Mouse (Mus musculus): ENCODE data around the gene Mcub. TPM values are rescaled to one million over a fixed set of nuclear protein-coding genes. Genes with fewer than 3 reads are reported as not detected.

Mcub gene
- total and polyA plus RNA-seq, 2 experiments = 0.12 TPM; not detected in 1

DNA sequence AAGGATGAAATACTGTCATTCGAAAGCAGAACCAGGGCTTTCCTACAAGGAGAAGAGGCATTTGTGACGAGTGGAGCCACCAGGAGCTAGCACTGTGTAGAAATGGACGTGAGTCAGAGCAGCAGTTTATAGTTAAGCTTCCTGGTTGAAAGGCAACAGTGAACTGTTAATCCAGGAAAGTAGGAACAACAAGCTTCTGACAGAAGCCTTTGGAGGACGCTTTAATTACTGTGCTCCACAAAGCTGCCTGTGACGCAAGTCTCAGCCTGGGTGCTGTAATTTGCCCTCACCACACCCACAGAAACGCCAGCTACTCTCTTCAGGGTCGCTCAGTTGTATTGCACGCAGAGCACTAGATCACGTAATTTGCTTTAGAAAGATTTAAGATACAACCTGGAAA is 33.4 kb downstream of the Mcub start:
- DNase-seq (ENCODE audit: extremely low read depth, low read depth, low spot score) = no peak
- Histone ChIP-seq H3K79me2 (ENCODE audit: control insufficient read depth, insufficient read depth, low read length) (no peaks in the 10 kb centered on the region), H3K27me3 (ENCODE audit: control insufficient read depth, insufficient read depth, low read length) (no peaks in the 10 kb centered on the region), H3K4me1 (ENCODE audit: control insufficient read depth, insufficient read depth, low read length) (no peaks in the 10 kb centered on the region), H3K27ac (replicated peaks; ENCODE audit: insufficient read depth, low read depth, low read length) (no peak overlapping the region), H3K9ac (ENCODE audit: low read depth, low read length) (no peak overlapping the region), H3K4me3 (ENCODE audit: insufficient read depth, low read depth, low read length) (no peak overlapping the region), H3K36me3 (ENCODE audit: control insufficient read depth, insufficient read depth, low read length) (no peaks in the 10 kb centered on the region)
- TF ChIP-seq POLR2A (IDR thresholded peaks at IDR 0.05; ENCODE audit: extremely low read depth, insufficient read depth, low read length) = no peak
- no peak for TF ChIP-seq CTCF (IDR thresholded peaks at IDR 0.05; ENCODE audit: low read depth, low read length)
- 39% methylated on average over 9 of the region's 9 CpGs for WGBS

DNA sequence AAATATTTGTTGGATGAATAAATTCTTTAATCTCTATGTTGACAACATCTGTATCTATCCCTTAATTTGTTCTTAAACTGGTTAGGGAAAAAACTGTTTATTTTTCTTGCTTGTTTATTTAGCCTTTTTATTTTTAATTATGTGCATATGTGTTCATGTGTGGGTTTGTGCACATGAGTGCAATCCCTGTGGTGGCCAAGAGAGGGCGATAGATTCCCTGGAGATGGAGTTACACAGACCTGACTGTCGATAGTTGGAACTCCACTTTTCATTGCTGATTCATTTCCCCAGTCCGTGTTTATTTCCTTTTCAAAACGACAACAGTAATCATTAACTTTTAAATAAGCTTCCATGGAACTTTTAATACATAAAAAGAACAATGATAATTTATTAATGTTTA is 37.6 kb downstream of the Mcub start:
- 35% methylated on average over 4 of the region's 4 CpGs for WGBS
- no peak overlapping the region for H3K4me3 ChIP-seq (ENCODE audit: insufficient read depth, low read depth, low read length)
- TF ChIP-seq CTCF (IDR thresholded peaks at IDR 0.05; ENCODE audit: low read depth, low read length) (peak; percentile 19; the same call in 1 of the 2 replicates), POLR2A (IDR thresholded peaks at IDR 0.05; ENCODE audit: extremely low read depth, insufficient read depth, low read length) (no peak)
- no peaks in the 10 kb centered on the region for H3K27me3 ChIP-seq (ENCODE audit: control insufficient read depth, insufficient read depth, low read length)
- no peaks in the 10 kb centered on the region for H3K36me3 ChIP-seq (ENCODE audit: control insufficient read depth, insufficient read depth, low read length)
- H3K4me1 ChIP-seq (ENCODE audit: control insufficient read depth, insufficient read depth, low read length) = no peaks in the 10 kb centered on the region
- H3K79me2 ChIP-seq (ENCODE audit: control insufficient read depth, insufficient read depth, low read length) = no peaks in the 10 kb centered on the region
- no peak overlapping the region for H3K9ac ChIP-seq (ENCODE audit: low read depth, low read length)
- DNase-seq (ENCODE audit: extremely low read depth, low read depth, low spot score) = peak; percentile 24
- H3K27ac ChIP-seq (replicated peaks; ENCODE audit: insufficient read depth, low read depth, low read length) = no peak overlapping the region

- Histone ChIP-seq H3K27ac (replicated peaks; ENCODE audit: insufficient read depth, low read depth, low read length) (no peak overlapping the region), H3K36me3 (ENCODE audit: control insufficient read depth, insufficient read depth, low read length) (no peaks in the 10 kb centered on the region), H3K9ac (ENCODE audit: low read depth, low read length) (no peak overlapping the region), H3K4me1 (ENCODE audit: control insufficient read depth, insufficient read depth, low read length) (no peaks in the 10 kb centered on the region), H3K79me2 (ENCODE audit: control insufficient read depth, insufficient read depth, low read length) (no peaks in the 10 kb centered on the region), H3K4me3 (ENCODE audit: insufficient read depth, low read depth, low read length) (no peak overlapping the region), H3K27me3 (ENCODE audit: control insufficient read depth, insufficient read depth, low read length) (no peaks in the 10 kb centered on the region)
- TF ChIP-seq POLR2A (IDR thresholded peaks at IDR 0.05; ENCODE audit: extremely low read depth, insufficient read depth, low read length) (no peak), CTCF (IDR thresholded peaks at IDR 0.05; ENCODE audit: low read depth, low read length) (no peak)
- no peak for DNase-seq (ENCODE audit: extremely low read depth, low read depth, low spot score)
- WGBS = 31% methylated on average over 6 of the region's 6 CpGs
Observed at GRCm38 (mm10) chr3:129930213-129930778, 39.7 kb downstream of the Mcub start.

DNA sequence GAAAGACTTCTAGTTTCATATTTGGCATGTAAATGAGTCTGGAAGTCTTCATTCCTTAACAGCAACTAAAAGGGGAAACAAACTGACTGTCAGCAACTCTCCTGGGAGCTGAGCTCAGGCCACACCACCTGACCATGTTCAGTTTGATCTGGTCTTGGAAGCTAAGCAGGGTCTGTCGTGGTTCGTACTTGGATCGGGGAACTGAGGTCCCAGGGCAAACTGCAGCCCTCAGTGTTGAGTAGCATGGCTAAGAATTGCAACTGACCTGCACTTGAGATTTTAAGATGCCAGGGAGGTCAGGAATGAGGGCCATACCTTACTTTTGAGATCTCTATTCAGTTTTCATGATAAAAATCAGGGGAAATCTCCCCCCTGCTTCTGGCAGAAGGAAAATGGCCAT is 44.1 kb downstream of the Mcub start:
- H3K27me3 ChIP-seq (ENCODE audit: control insufficient read depth, insufficient read depth, low read length) = no peaks in the 10 kb centered on the region
- DNase-seq (ENCODE audit: extremely low read depth, low read depth, low spot score) = no peak
- H3K9ac ChIP-seq (ENCODE audit: low read depth, low read length) = no peak overlapping the region
- 89% methylated on average over 3 of the region's 3 CpGs for WGBS
- H3K27ac ChIP-seq (replicated peaks; ENCODE audit: insufficient read depth, low read depth, low read length) = no peak overlapping the region
- no peaks in the 10 kb centered on the region for H3K36me3 ChIP-seq (ENCODE audit: control insufficient read depth, insufficient read depth, low read length)
- H3K4me3 ChIP-seq (ENCODE audit: insufficient read depth, low read depth, low read length) = no peak overlapping the region
- no peaks in the 10 kb centered on the region for H3K4me1 ChIP-seq (ENCODE audit: control insufficient read depth, insufficient read depth, low read length)
- no peaks in the 10 kb centered on the region for H3K79me2 ChIP-seq (ENCODE audit: control insufficient read depth, insufficient read depth, low read length)
- TF ChIP-seq POLR2A (IDR thresholded peaks at IDR 0.05; ENCODE audit: extremely low read depth, insufficient read depth, low read length) (no peak), CTCF (IDR thresholded peaks at IDR 0.05; ENCODE audit: low read depth, low read length) (no peak)

DNA sequence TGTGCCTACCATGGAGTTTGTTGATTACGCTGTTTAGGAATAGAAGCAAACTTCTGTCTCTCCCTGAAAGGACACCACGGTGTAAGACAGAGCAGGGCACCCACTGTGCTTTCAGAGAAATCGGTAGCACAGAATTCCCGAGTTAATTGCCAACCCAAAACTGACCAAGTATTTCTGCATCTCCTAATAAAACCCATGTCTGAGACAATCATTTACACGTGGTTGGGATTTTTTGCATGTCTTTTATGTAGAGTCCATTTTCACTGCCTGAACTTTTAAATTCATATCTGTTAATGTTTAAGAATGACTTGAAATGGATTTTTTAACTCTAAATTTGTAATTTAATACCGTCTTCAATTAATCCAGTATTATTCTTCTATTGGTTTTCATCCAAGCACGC is 46.4 kb downstream of the Mcub start:
- DNase-seq (ENCODE audit: extremely low read depth, low read depth, low spot score) = no peak
- H3K4me3 ChIP-seq (ENCODE audit: insufficient read depth, low read depth, low read length) = no peak overlapping the region
- no peaks in the 10 kb centered on the region for H3K27me3 ChIP-seq (ENCODE audit: control insufficient read depth, insufficient read depth, low read length)
- no peak for TF ChIP-seq POLR2A (IDR thresholded peaks at IDR 0.05; ENCODE audit: extremely low read depth, insufficient read depth, low read length)
- TF ChIP-seq CTCF (IDR thresholded peaks at IDR 0.05; ENCODE audit: low read depth, low read length) = no peak
- 92% methylated on average over 7 of the region's 7 CpGs for WGBS
- H3K36me3 ChIP-seq (ENCODE audit: control insufficient read depth, insufficient read depth, low read length) = no peaks in the 10 kb centered on the region
- H3K9ac ChIP-seq (ENCODE audit: low read depth, low read length) = no peak overlapping the region
- H3K79me2 ChIP-seq (ENCODE audit: control insufficient read depth, insufficient read depth, low read length) = no peaks in the 10 kb centered on the region
- no peak overlapping the region for H3K27ac ChIP-seq (replicated peaks; ENCODE audit: insufficient read depth, low read depth, low read length)
- H3K4me1 ChIP-seq (ENCODE audit: control insufficient read depth, insufficient read depth, low read length) = no peaks in the 10 kb centered on the region

DNA sequence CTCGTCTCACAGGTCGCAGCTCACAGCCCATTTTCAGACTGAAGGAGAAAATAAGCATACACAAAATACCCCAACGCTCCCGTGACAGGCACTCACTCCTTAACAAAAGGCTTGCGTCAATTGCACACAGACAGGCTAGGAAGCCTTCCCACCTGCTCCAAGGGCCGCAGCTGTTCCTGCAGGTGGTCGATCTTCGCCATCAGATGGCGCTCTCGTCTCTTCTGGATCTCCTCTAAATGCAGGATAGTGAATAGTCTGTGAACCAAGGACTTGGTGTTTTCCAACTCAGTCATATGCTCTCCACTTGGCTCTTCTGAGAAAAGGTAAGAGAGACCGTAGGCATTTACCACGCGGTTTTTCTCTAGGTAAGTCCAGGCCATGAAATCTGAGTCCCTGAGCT is 51.6 kb downstream of the Mcub start:
- peak; percentile 87 for TF ChIP-seq CTCF (IDR thresholded peaks at IDR 0.05; ENCODE audit: low read depth, low read length)
- TF ChIP-seq POLR2A (IDR thresholded peaks at IDR 0.05; ENCODE audit: extremely low read depth, insufficient read depth, low read length) = no peak
- H3K36me3 ChIP-seq (ENCODE audit: control insufficient read depth, insufficient read depth, low read length) = peaks cover under 1% of the 10 kb centered on the region; the same call in 1 of the 2 replicates
- DNase-seq (ENCODE audit: extremely low read depth, low read depth, low spot score) = peak; percentile 43
- H3K4me3 ChIP-seq (ENCODE audit: insufficient read depth, low read depth, low read length) = no peak overlapping the region
- H3K9ac ChIP-seq (ENCODE audit: low read depth, low read length) = no peak overlapping the region
- no peaks in the 10 kb centered on the region for H3K4me1 ChIP-seq (ENCODE audit: control insufficient read depth, insufficient read depth, low read length)
- WGBS = 19% methylated on average over 13 of the region's 13 CpGs
- H3K27ac ChIP-seq (replicated peaks; ENCODE audit: insufficient read depth, low read depth, low read length) = no peak overlapping the region
- H3K79me2 ChIP-seq (ENCODE audit: control insufficient read depth, insufficient read depth, low read length) = no peaks in the 10 kb centered on the region
- H3K27me3 ChIP-seq (ENCODE audit: control insufficient read depth, insufficient read depth, low read length) = no peaks in the 10 kb centered on the region

Data from liver, adult 2 months (tissue).